Mouse (Mus musculus) stomach, postnatal 0 days (tissue): ENCODE measurements around the gene Herc3.

ENCODE experiments used
- CTCF ChIP-seq: IDR thresholded peaks from 2 replicates; pipeline ENCODE4 v1.5.1; 2016; ENCODE audit warnings: antibody characterized with exemption, low read depth, mild to moderate bottlenecking, moderate library complexity
- EP300 ChIP-seq: optimal IDR thresholded peaks from 2 replicates; pipeline ENCODE3; 2016; ENCODE audit warnings: antibody characterized with exemption

DNA sequence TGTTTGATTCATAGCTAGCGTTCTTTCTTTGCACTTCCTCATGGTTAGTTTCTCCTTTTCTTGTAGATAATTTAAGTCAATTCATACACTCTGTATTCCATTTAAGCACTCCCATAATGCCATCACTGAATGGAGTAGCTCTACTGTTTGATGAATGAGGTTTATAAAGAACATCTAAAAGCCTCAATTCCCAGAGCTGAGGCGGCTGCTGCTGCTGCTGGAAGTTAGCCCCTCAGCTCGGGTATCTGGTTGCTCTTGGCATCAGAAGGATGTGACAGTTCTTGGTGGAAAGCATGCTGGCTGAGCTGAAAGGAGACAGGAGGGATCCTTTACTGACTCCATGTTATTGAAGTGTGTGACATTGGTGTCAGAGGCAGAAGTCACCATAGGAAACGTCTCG, 18.1 kb downstream of the Herc3 start:
- TF ChIP-seq CTCF (no peak), EP300 (no peak)
